ENCODE assay signal across 8 mouse cellular contexts in the genomic region with DNA sequence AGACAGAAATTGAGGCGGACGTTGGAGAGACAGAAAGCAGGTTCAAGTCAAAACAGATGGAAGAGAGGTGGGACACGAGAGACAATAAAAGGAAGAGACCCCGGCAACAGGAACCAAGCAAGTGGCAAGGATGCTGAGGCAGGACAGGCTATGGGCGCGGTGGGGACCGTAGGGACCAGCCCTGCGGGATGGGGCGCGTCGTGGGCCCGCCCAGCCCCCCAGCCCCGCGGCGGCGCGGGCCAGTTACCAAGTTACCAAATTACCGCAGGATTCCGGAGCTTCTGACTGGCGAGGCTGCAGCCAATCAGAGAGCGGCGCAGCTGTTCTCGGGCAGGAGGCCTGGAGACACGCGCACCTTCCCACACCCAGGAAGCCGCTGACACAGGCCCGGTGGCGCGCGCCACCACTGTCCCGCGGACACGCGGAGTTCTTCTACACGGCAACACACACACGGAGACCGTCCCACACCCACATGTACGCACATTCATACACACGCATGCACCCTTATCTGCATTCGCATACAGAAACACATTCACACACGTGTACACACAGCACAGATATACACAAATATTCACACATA. TPM values are rescaled to one million over a fixed set of nuclear protein-coding genes. Genes with fewer than 3 reads are reported as not detected.
A peak's percentile ranks its signal among the peaks of the same experiment; 100 is the strongest.
DNase-seq lines count a peak whose midpoint lies in the region; ATAC-seq and TF ChIP-seq lines count a peak whose summit lies in the region.

No protein-coding gene starts in this region.

- peak overlapping the region; percentile 87 for H3K4me2 ChIP-seq in heart, embryonic 12.5 days
- peak overlapping the region; percentile 90 for H3K4me2 ChIP-seq in kidney, embryonic 16.5 days (replicated peaks; ENCODE audit: low read depth, low read length)
- peak overlapping the region; percentile 82 for H3K4me2 ChIP-seq in liver, embryonic 13.5 days
- peak overlapping the region; percentile 93 for H3K4me2 ChIP-seq in stomach, embryonic 16.5 days (ENCODE audit: low read depth, low read length)

- peak overlapping the region; percentile 68 for H3K9ac ChIP-seq in heart, embryonic 12.5 days
- peak overlapping the region; percentile 67 for H3K9ac ChIP-seq in kidney, embryonic 16.5 days (replicated peaks; ENCODE audit: low read length)
- H3K9ac ChIP-seq in liver, embryonic 13.5 days, result peak overlapping the region; percentile 74
- peak overlapping the region; percentile 74 for H3K9ac ChIP-seq in stomach, embryonic 16.5 days (ENCODE audit: low read length)

- peak; percentile 92 for DNase-seq in CD4-positive, CD25-positive, alpha-beta regulatory T cell, adult 2 months (ENCODE audit: low read depth, low spot score)
- DNase-seq in brain, embryonic 14.5 days (ENCODE audit: low read depth), result peak; percentile 88
- peak; percentile 70 for DNase-seq in liver, embryonic 13.5 days
- DNase-seq in naive thymus-derived CD4-positive, alpha-beta T cell, adult 2 months (ENCODE audit: low read depth), result peak; percentile 93

- H3K27me3 ChIP-seq in erythroblast, embryonic 14.5 days (ENCODE audit: control insufficient read depth), result peaks cover 32% of the 10 kb centered on the region
- H3K27me3 ChIP-seq in heart, embryonic 12.5 days (replicated peaks), result no peaks in the 10 kb centered on the region
- H3K27me3 ChIP-seq in kidney, embryonic 16.5 days (ENCODE audit: insufficient read depth, low read length), result no peaks in the 10 kb centered on the region
- peaks cover 24% of the 10 kb centered on the region for H3K27me3 ChIP-seq in liver, embryonic 13.5 days
- H3K27me3 ChIP-seq in stomach, embryonic 16.5 days (ENCODE audit: control insufficient read depth, insufficient read depth, low read length), result no peaks in the 10 kb centered on the region

- peaks cover 52% of the 10 kb centered on the region for H3K4me1 ChIP-seq in erythroblast, embryonic 14.5 days (ENCODE audit: control insufficient read depth)
- H3K4me1 ChIP-seq in heart, embryonic 12.5 days (replicated peaks), result peaks cover 35% of the 10 kb centered on the region
- H3K4me1 ChIP-seq in kidney, embryonic 16.5 days (ENCODE audit: insufficient read depth, low read length), result peaks cover 35% of the 10 kb centered on the region
- H3K4me1 ChIP-seq in liver, embryonic 13.5 days (replicated peaks), result peaks cover 50% of the 10 kb centered on the region
- H3K4me1 ChIP-seq in stomach, embryonic 16.5 days (ENCODE audit: control insufficient read depth, insufficient read depth, low read length), result peaks cover 24% of the 10 kb centered on the region

- H3K9me3 ChIP-seq in erythroblast, embryonic 14.5 days (ENCODE audit: control insufficient read depth, low read length), result peaks cover 4% of the 10 kb centered on the region; the same call in 1 of the 2 replicates
- H3K9me3 ChIP-seq in heart, embryonic 12.5 days (replicated peaks), result no peaks in the 10 kb centered on the region
- H3K9me3 ChIP-seq in kidney, embryonic 16.5 days (ENCODE audit: low read length), result no peaks in the 10 kb centered on the region
- H3K9me3 ChIP-seq in liver, embryonic 13.5 days (replicated peaks), result no peaks in the 10 kb centered on the region
- H3K9me3 ChIP-seq in stomach, embryonic 16.5 days (replicated peaks; ENCODE audit: control insufficient read depth, low read length), result no peaks in the 10 kb centered on the region

- H3K36me3 ChIP-seq in erythroblast, embryonic 14.5 days (ENCODE audit: control insufficient read depth), result no peaks in the 10 kb centered on the region
- no peaks in the 10 kb centered on the region for H3K36me3 ChIP-seq in heart, embryonic 12.5 days
- H3K36me3 ChIP-seq in kidney, embryonic 16.5 days (ENCODE audit: insufficient read depth, low read length), result no peaks in the 10 kb centered on the region
- H3K36me3 ChIP-seq in liver, embryonic 13.5 days, result no peaks in the 10 kb centered on the region
- H3K36me3 ChIP-seq in stomach, embryonic 16.5 days (ENCODE audit: control insufficient read depth, insufficient read depth, low read length), result no peaks in the 10 kb centered on the region

- 2% methylated on average over 39 of the region's 41 CpGs for WGBS in heart, embryonic 12.5 days
- WGBS in kidney, embryonic 16.5 days, result 1% methylated on average over 39 of the region's 41 CpGs
- 2% methylated on average over 41 of the region's 41 CpGs for WGBS in liver, embryonic 13.5 days (ENCODE audit: insufficient replicate concordance)
- under 1% methylated on average over 41 of the region's 41 CpGs for WGBS in stomach, embryonic 16.5 days

- peak overlapping the region; percentile 69 for H3K4me3 ChIP-seq in erythroblast, embryonic 14.5 days (replicated peaks)
- H3K4me3 ChIP-seq in heart, embryonic 12.5 days, result peak overlapping the region; percentile 59
- peak overlapping the region; percentile 48 for H3K4me3 ChIP-seq in kidney, embryonic 16.5 days (ENCODE audit: low read length)
- peak overlapping the region; percentile 60 for H3K4me3 ChIP-seq in liver, embryonic 13.5 days (replicated peaks)
- peak overlapping the region; percentile 65 for H3K4me3 ChIP-seq in stomach, embryonic 16.5 days (replicated peaks; ENCODE audit: low read length)

- no peak for TF ChIP-seq POLR2A in brain, embryonic 14.5 days (IDR thresholded peaks at IDR 0.05; ENCODE audit: borderline replicate concordance, extremely low read depth, insufficient read depth, insufficient read length, poor library complexity, severe bottlenecking)

- H3K27ac ChIP-seq in heart, embryonic 12.5 days (ENCODE audit: poor library complexity, severe bottlenecking), result peak overlapping the region; percentile 93
- H3K27ac ChIP-seq in kidney, embryonic 16.5 days (ENCODE audit: low read length), result peak overlapping the region; percentile 94
- peak overlapping the region; percentile 99 for H3K27ac ChIP-seq in liver, embryonic 13.5 days
- H3K27ac ChIP-seq in stomach, embryonic 16.5 days (ENCODE audit: low read length), result peak overlapping the region; percentile 93

- peak; percentile 75 for ATAC-seq in heart, embryonic 12.5 days (ENCODE audit: insufficient number of reproducible peaks, low FRiP score)
- ATAC-seq in kidney, embryonic 16.5 days (ENCODE audit: low FRiP score, low TSS enrichment), result peak; percentile 47
- ATAC-seq in liver, embryonic 13.5 days (ENCODE audit: low read depth), result peak; percentile 77
- peak; percentile 75 for ATAC-seq in stomach, embryonic 16.5 days (ENCODE audit: insufficient read depth, low FRiP score)

- TF ChIP-seq CTCF in brain, embryonic 14.5 days (IDR thresholded peaks at IDR 0.05; ENCODE audit: borderline replicate concordance, extremely low read depth, insufficient read depth, insufficient read length), result no peak

RNA-seq across cellular contexts. Expression of gene Ccdc9, which starts 8.8 kb away (rescaled TPM):
- polyA plus RNA-seq in brain, embryonic 14.5 days (2012; rRNA removed), result 42.5 and 63.9 TPM in 2 replicates
- polyA plus RNA-seq in erythroblast, embryonic 14.5 days (2012), result 6.3 and 7.0 TPM in 2 replicates
- 24.3 and 31.2 TPM in 2 replicates for polyA plus RNA-seq in heart, embryonic 12.5 days (2016; fragmentation: Nextera tagmentation; extraction: Ambion mirVana)
- 30.9 and 31.2 TPM in 2 replicates for polyA plus RNA-seq in kidney, embryonic 16.5 days (2015; fragmentation: Nextera tagmentation; extraction: Ambion mirVana)
- 12.6 and 17.5 TPM in 2 replicates for polyA plus RNA-seq in liver, embryonic 13.5 days (2015; fragmentation: Nextera tagmentation; extraction: Ambion mirVana)
- 16.7 and 18.8 TPM in 2 replicates for polyA plus RNA-seq in stomach, embryonic 16.5 days (2015; fragmentation: Nextera tagmentation; extraction: Ambion mirVana)

RNA-seq across cellular contexts. Expression of gene Bbc3, which starts 12.8 kb away (rescaled TPM):
- 26.6 and 27.4 TPM in 2 replicates for polyA plus RNA-seq in brain, embryonic 14.5 days (2012; rRNA removed)
- 63.0 and 92.9 TPM in 2 replicates for polyA plus RNA-seq in erythroblast, embryonic 14.5 days (2012)
- polyA plus RNA-seq in heart, embryonic 12.5 days (2016; fragmentation: Nextera tagmentation; extraction: Ambion mirVana), result 9.8 and 10.4 TPM in 2 replicates
- 12.6 and 14.2 TPM in 2 replicates for polyA plus RNA-seq in kidney, embryonic 16.5 days (2015; fragmentation: Nextera tagmentation; extraction: Ambion mirVana)
- 4.1 and 4.5 TPM in 2 replicates for polyA plus RNA-seq in liver, embryonic 13.5 days (2015; fragmentation: Nextera tagmentation; extraction: Ambion mirVana)
- 3.7 and 4.1 TPM in 2 replicates for polyA plus RNA-seq in stomach, embryonic 16.5 days (2015; fragmentation: Nextera tagmentation; extraction: Ambion mirVana)

RNA-seq across cellular contexts. Expression of gene Inafm1, which starts 22.0 kb away (rescaled TPM):
- 50.1 and 52.9 TPM in 2 replicates for polyA plus RNA-seq in brain, embryonic 14.5 days (2012; rRNA removed)
- 7.8 and 7.9 TPM in 2 replicates for polyA plus RNA-seq in erythroblast, embryonic 14.5 days (2012)
- polyA plus RNA-seq in heart, embryonic 12.5 days (2016; fragmentation: Nextera tagmentation; extraction: Ambion mirVana), result 11.0 and 12.1 TPM in 2 replicates
- 16.4 and 19.7 TPM in 2 replicates for polyA plus RNA-seq in kidney, embryonic 16.5 days (2015; fragmentation: Nextera tagmentation; extraction: Ambion mirVana)
- polyA plus RNA-seq in liver, embryonic 13.5 days (2015; fragmentation: Nextera tagmentation; extraction: Ambion mirVana), result 3.9 and 4.4 TPM in 2 replicates
- 11.8 and 12.8 TPM in 2 replicates for polyA plus RNA-seq in stomach, embryonic 16.5 days (2015; fragmentation: Nextera tagmentation; extraction: Ambion mirVana)

RNA-seq across cellular contexts. Expression of gene C5ar1, which starts 36.1 kb away (rescaled TPM):
- polyA plus RNA-seq in brain, embryonic 14.5 days (2012; rRNA removed), result 1.1 and 1.4 TPM in 2 replicates
- 0.02 TPM in 1 of 2 replicates, not detected in the other for polyA plus RNA-seq in erythroblast, embryonic 14.5 days (2012)
- polyA plus RNA-seq in heart, embryonic 12.5 days (2016; fragmentation: Nextera tagmentation; extraction: Ambion mirVana), result 1.1 and 1.8 TPM in 2 replicates
- 2.7 and 2.8 TPM in 2 replicates for polyA plus RNA-seq in kidney, embryonic 16.5 days (2015; fragmentation: Nextera tagmentation; extraction: Ambion mirVana)
- polyA plus RNA-seq in liver, embryonic 13.5 days (2015; fragmentation: Nextera tagmentation; extraction: Ambion mirVana), result 1.4 TPM in 2 replicates
- polyA plus RNA-seq in stomach, embryonic 16.5 days (2015; fragmentation: Nextera tagmentation; extraction: Ambion mirVana), result 4.6 and 4.8 TPM in 2 replicates

RNA-seq across cellular contexts. Expression of gene C5ar2, which starts 51.5 kb away (rescaled TPM):
- 0.08 and 0.11 TPM in 2 replicates for polyA plus RNA-seq in brain, embryonic 14.5 days (2012; rRNA removed)
- 0.02 and 0.04 TPM in 2 replicates for polyA plus RNA-seq in erythroblast, embryonic 14.5 days (2012)
- polyA plus RNA-seq in heart, embryonic 12.5 days (2016; fragmentation: Nextera tagmentation; extraction: Ambion mirVana), result 0.85 and 1.1 TPM in 2 replicates
- 0.09 and 0.11 TPM in 2 replicates for polyA plus RNA-seq in kidney, embryonic 16.5 days (2015; fragmentation: Nextera tagmentation; extraction: Ambion mirVana)
- polyA plus RNA-seq in liver, embryonic 13.5 days (2015; fragmentation: Nextera tagmentation; extraction: Ambion mirVana), result 0.72 and 0.77 TPM in 2 replicates
- polyA plus RNA-seq in stomach, embryonic 16.5 days (2015; fragmentation: Nextera tagmentation; extraction: Ambion mirVana), result 0.21 and 0.30 TPM in 2 replicates

Comparison
In these comparisons a context has a peak if more than half of its experiments do, and no peak if none do; other contexts are left out.
1. Peak in every context shown above with its lines: DNase-seq, ATAC-seq, H3K4me3 ChIP-seq and H3K27ac ChIP-seq.